Mouse (Mus musculus) adrenal gland, adult (tissue): ENCODE data around the gene Jph2.

Experiments used
- DNase-seq, 2 experiments: peaks; one replicate each; pipeline ENCODE4 v3.0.0; 2022 to 2023; ENCODE audit warnings: low spot score in 1 of 2; ENCODE audit not compliant: inconsistent age in 2 of 2

Gene Jph2

GRCm38 (mm10) chr2:163317281-163317680, 80.5 kb downstream of the Jph2 start:
- no peak for DNase-seq

GRCm38 (mm10) chr2:163310163-163310688, 87.6 kb downstream of the Jph2 start:
- DNase-seq = peak in 1 of 2 experiments; percentile 38

GRCm38 (mm10) chr2:163309376-163309775, 88.4 kb downstream of the Jph2 start:
- DNase-seq = no peak

- DNase-seq = no peak
These were observed 94.8 kb downstream of the Jph2 start for GRCm38 (mm10) chr2:163303037-163303436.

- DNase-seq = no peak
These were observed 96.2 kb downstream of the Jph2 start for GRCm38 (mm10) chr2:163301641-163302040.

GRCm38 (mm10) chr2:163300069-163301060, 97.4 kb downstream of the Jph2 start:
- peak in 1 of 2 experiments; percentile 50 for DNase-seq

- DNase-seq = no peak
These were observed 100.7 kb downstream of the Jph2 start for GRCm38 (mm10) chr2:163296999-163297630.

- peak in 1 of 2 experiments; percentile 41 for DNase-seq
These were observed 108.9 kb downstream of the Jph2 start for GRCm38 (mm10) chr2:163288881-163289379.
